Mouse (Mus musculus): Measurements from ENCODE around the gene Ryk. TPM values are rescaled to one million over a fixed set of nuclear protein-coding genes. Genes with fewer than 3 reads are reported as not detected.
"Not testable (repeated sequence)": the region's sequence is repeated elsewhere in the genome, so short reads cannot be mapped to it uniquely, and the experiment has no call there.

Ryk gene
- polyA plus RNA-seq, 1 experiment from 2014 or later = 13.3 TPM

GRCm38 (mm10) chr9:102911526-102911925 is 76.8 kb downstream of the Ryk start:
- no peaks in the 10 kb centered on the region for H3K4me1 ChIP-seq (ENCODE audit: control insufficient read depth, insufficient read depth, low read length)
- H3K4me3 ChIP-seq (ENCODE audit: low read depth, low read length) = no peak overlapping the region
- H3K27me3 ChIP-seq (ENCODE audit: control insufficient read depth, insufficient read depth, low read length) = no peaks in the 10 kb centered on the region
- H3K4me2 ChIP-seq (ENCODE audit: low read depth, low read length) = no peak overlapping the region
- H3K9me3 ChIP-seq (ENCODE audit: control insufficient read depth, low read length) = no peaks in the 10 kb centered on the region
- WGBS = 96% methylated on average over 3 of the region's 3 CpGs
- no peak for ATAC-seq (ENCODE audit: low read depth)
- H3K9ac ChIP-seq (replicated peaks; ENCODE audit: low read depth, low read length) = no peak overlapping the region
- peaks cover 14% of the 10 kb centered on the region for H3K36me3 ChIP-seq (ENCODE audit: control insufficient read depth, insufficient read depth, low read length)
- H3K27ac ChIP-seq (ENCODE audit: low read depth, low read length) = no peak overlapping the region

DNA sequence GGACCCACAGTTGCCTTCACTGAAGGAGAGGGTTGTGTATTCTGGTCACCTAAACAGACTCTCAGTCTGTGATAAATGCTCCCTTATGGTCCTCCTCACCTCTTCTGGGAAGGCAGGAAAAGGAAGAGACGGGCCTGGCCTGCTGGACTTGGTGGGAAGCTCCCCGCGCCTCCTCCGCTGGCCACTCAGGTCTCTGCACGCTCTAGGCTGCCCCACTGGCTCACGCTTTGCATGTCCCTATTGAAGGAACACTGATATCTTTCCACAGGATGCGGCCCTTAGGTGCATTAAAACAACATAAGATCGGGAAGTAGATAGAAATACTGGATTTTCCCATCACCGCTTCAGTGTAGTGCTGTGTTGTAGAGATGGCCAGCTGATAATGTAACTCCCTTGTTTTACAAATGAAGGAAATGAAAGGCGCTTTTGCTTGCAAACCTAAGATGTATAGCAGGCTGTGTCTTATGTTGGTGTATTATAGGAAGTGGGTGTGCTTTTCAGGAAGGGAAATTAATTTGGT is 77.9 kb downstream of the Ryk start:
- no peak for ATAC-seq (ENCODE audit: low read depth)
- 95% methylated on average over 10 of the region's 10 CpGs for WGBS
- Histone ChIP-seq H3K27ac (ENCODE audit: low read depth, low read length) (no peak overlapping the region), H3K9ac (replicated peaks; ENCODE audit: low read depth, low read length) (no peak overlapping the region), H3K4me3 (ENCODE audit: low read depth, low read length) (no peak overlapping the region), H3K4me2 (ENCODE audit: low read depth, low read length) (no peak overlapping the region), H3K27me3 (ENCODE audit: control insufficient read depth, insufficient read depth, low read length) (no peaks in the 10 kb centered on the region), H3K36me3 (ENCODE audit: control insufficient read depth, insufficient read depth, low read length) (peaks cover 10% of the 10 kb centered on the region), H3K4me1 (ENCODE audit: control insufficient read depth, insufficient read depth, low read length) (no peaks in the 10 kb centered on the region), H3K9me3 (ENCODE audit: control insufficient read depth, low read length) (no peaks in the 10 kb centered on the region)

GRCm38 (mm10) chr9:102913597-102913996 is 78.9 kb downstream of the Ryk start:
- not testable (repeated sequence) for H3K36me3 ChIP-seq (ENCODE audit: control insufficient read depth, insufficient read depth, low read length); H3K9ac ChIP-seq (replicated peaks; ENCODE audit: low read depth, low read length); H3K9me3 ChIP-seq (ENCODE audit: control insufficient read depth, low read length); H3K4me3 ChIP-seq (ENCODE audit: low read depth, low read length); ATAC-seq (ENCODE audit: low read depth); H3K4me1 ChIP-seq (ENCODE audit: control insufficient read depth, insufficient read depth, low read length); H3K4me2 ChIP-seq (ENCODE audit: low read depth, low read length); H3K27me3 ChIP-seq (ENCODE audit: control insufficient read depth, insufficient read depth, low read length); H3K27ac ChIP-seq (ENCODE audit: low read depth, low read length)
- WGBS = 97% methylated on average over 3 of the region's 3 CpGs

GRCm38 (mm10) chr9:102914583-102914982 is 79.9 kb downstream of the Ryk start:
- Histone ChIP-seq H3K4me1 (ENCODE audit: control insufficient read depth, insufficient read depth, low read length) (no peaks in the 10 kb centered on the region), H3K27me3 (ENCODE audit: control insufficient read depth, insufficient read depth, low read length) (no peaks in the 10 kb centered on the region), H3K9ac (replicated peaks; ENCODE audit: low read depth, low read length) (no peak overlapping the region), H3K36me3 (ENCODE audit: control insufficient read depth, insufficient read depth, low read length) (peaks cover 4% of the 10 kb centered on the region; the same call in 1 of the 2 replicates), H3K9me3 (ENCODE audit: control insufficient read depth, low read length) (no peaks in the 10 kb centered on the region), H3K4me2 (ENCODE audit: low read depth, low read length) (no peak overlapping the region), H3K4me3 (ENCODE audit: low read depth, low read length) (no peak overlapping the region), H3K27ac (ENCODE audit: low read depth, low read length) (no peak overlapping the region)
- 80% methylated on average over 1 of the region's 1 CpGs for WGBS
- ATAC-seq (ENCODE audit: low read depth) = no peak

DNA sequence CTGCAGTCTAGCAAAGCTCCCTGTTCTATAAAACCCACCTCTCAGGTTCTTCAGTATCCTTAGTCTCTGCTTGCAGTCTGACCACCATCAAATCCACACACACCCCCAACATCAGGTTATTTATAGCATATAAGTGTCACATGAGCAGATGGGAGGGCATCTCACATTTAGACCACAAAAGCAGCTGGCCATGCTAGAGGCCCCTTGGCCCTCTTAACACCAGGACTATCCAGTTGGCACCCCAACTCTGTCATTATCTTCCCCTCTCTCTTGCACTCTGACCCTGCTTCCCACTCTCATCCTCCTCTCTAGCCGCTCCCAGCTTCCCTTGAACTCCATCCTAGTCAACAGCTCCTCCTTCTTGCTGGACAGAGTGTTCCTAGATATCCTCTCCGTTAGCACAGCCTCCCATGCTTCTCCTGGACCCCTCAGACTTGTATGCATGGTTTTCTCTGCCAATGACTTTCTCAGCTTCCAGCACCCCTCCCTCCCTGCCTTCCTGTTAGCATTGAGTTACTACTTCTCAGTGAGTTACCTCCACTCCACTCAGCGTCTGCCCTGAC is 80.7 kb downstream of the Ryk start:
- Histone ChIP-seq H3K36me3 (ENCODE audit: control insufficient read depth, insufficient read depth, low read length) (no peaks in the 10 kb centered on the region; the same call in 1 of the 2 replicates), H3K4me3 (ENCODE audit: low read depth, low read length) (no peak overlapping the region), H3K27ac (ENCODE audit: low read depth, low read length) (no peak overlapping the region), H3K4me2 (ENCODE audit: low read depth, low read length) (no peak overlapping the region), H3K27me3 (ENCODE audit: control insufficient read depth, insufficient read depth, low read length) (no peaks in the 10 kb centered on the region), H3K4me1 (ENCODE audit: control insufficient read depth, insufficient read depth, low read length) (no peaks in the 10 kb centered on the region), H3K9ac (replicated peaks; ENCODE audit: low read depth, low read length) (no peak overlapping the region), H3K9me3 (ENCODE audit: control insufficient read depth, low read length) (no peaks in the 10 kb centered on the region)
- no peak for ATAC-seq (ENCODE audit: low read depth)
- 95% methylated on average over 3 of the region's 3 CpGs for WGBS

DNA sequence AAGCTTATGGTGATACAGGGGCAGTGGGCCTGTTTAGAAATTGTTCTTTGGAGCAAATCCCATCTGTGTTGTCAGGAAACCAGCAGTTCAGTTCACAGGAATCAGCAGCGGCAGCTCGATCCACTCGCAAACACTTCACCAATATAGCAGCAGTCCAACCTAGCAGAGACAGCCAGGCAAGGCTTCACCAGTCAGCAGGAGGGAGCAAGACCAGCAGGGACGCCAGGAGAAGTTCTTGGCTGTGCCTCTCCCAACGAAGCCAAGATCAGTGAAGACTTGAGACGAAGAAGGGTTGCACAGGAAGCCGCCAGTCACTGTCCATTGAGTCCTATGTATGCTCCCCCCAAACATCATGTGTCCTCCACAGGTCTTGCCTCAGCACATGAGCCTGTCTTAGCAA is 81.4 kb downstream of the Ryk start:
- WGBS = 93% methylated on average over 7 of the region's 7 CpGs
- Histone ChIP-seq H3K9ac (replicated peaks; ENCODE audit: low read depth, low read length) (no peak overlapping the region), H3K9me3 (ENCODE audit: control insufficient read depth, low read length) (no peaks in the 10 kb centered on the region), H3K27me3 (ENCODE audit: control insufficient read depth, insufficient read depth, low read length) (no peaks in the 10 kb centered on the region), H3K4me1 (ENCODE audit: control insufficient read depth, insufficient read depth, low read length) (no peaks in the 10 kb centered on the region), H3K27ac (ENCODE audit: low read depth, low read length) (no peak overlapping the region), H3K36me3 (ENCODE audit: control insufficient read depth, insufficient read depth, low read length) (no peaks in the 10 kb centered on the region), H3K4me2 (ENCODE audit: low read depth, low read length) (no peak overlapping the region), H3K4me3 (ENCODE audit: low read depth, low read length) (no peak overlapping the region)
- ATAC-seq (ENCODE audit: low read depth) = no peak

- H3K9ac ChIP-seq (replicated peaks; ENCODE audit: low read depth, low read length) = no peak overlapping the region
- H3K4me2 ChIP-seq (ENCODE audit: low read depth, low read length) = no peak overlapping the region
- 78% methylated on average over 8 of the region's 8 CpGs for WGBS
- H3K27me3 ChIP-seq (ENCODE audit: control insufficient read depth, insufficient read depth, low read length) = no peaks in the 10 kb centered on the region
- H3K4me3 ChIP-seq (ENCODE audit: low read depth, low read length) = no peak overlapping the region
- no peaks in the 10 kb centered on the region for H3K36me3 ChIP-seq (ENCODE audit: control insufficient read depth, insufficient read depth, low read length)
- ATAC-seq (ENCODE audit: low read depth) = no peak
- no peaks in the 10 kb centered on the region for H3K4me1 ChIP-seq (ENCODE audit: control insufficient read depth, insufficient read depth, low read length)
- H3K9me3 ChIP-seq (ENCODE audit: control insufficient read depth, low read length) = no peaks in the 10 kb centered on the region
- no peak overlapping the region for H3K27ac ChIP-seq (ENCODE audit: low read depth, low read length)
Measured at GRCm38 (mm10) chr9:102917532-102918129, 82.9 kb downstream of the Ryk start.

GRCm38 (mm10) chr9:102919486-102919885 is 84.8 kb downstream of the Ryk start:
- no peak overlapping the region for H3K9ac ChIP-seq (replicated peaks; ENCODE audit: low read depth, low read length)
- H3K27ac ChIP-seq (ENCODE audit: low read depth, low read length) = no peak overlapping the region
- no peaks in the 10 kb centered on the region for H3K4me1 ChIP-seq (ENCODE audit: control insufficient read depth, insufficient read depth, low read length)
- H3K36me3 ChIP-seq (ENCODE audit: control insufficient read depth, insufficient read depth, low read length) = no peaks in the 10 kb centered on the region
- H3K9me3 ChIP-seq (ENCODE audit: control insufficient read depth, low read length) = no peaks in the 10 kb centered on the region
- no peak overlapping the region for H3K4me3 ChIP-seq (ENCODE audit: low read depth, low read length)
- no peak overlapping the region for H3K4me2 ChIP-seq (ENCODE audit: low read depth, low read length)
- no peak for ATAC-seq (ENCODE audit: low read depth)
- H3K27me3 ChIP-seq (ENCODE audit: control insufficient read depth, insufficient read depth, low read length) = no peaks in the 10 kb centered on the region
- 80% methylated on average over 5 of the region's 5 CpGs for WGBS

- Histone ChIP-seq H3K4me1 (ENCODE audit: control insufficient read depth, insufficient read depth, low read length) (no peaks in the 10 kb centered on the region), H3K9me3 (ENCODE audit: control insufficient read depth, low read length) (no peaks in the 10 kb centered on the region), H3K36me3 (ENCODE audit: control insufficient read depth, insufficient read depth, low read length) (no peaks in the 10 kb centered on the region), H3K27ac (ENCODE audit: low read depth, low read length) (no peak overlapping the region), H3K4me3 (ENCODE audit: low read depth, low read length) (no peak overlapping the region), H3K27me3 (ENCODE audit: control insufficient read depth, insufficient read depth, low read length) (no peaks in the 10 kb centered on the region), H3K4me2 (ENCODE audit: low read depth, low read length) (no peak overlapping the region), H3K9ac (replicated peaks; ENCODE audit: low read depth, low read length) (no peak overlapping the region)
- 92% methylated on average over 13 of the region's 13 CpGs for WGBS
- ATAC-seq (ENCODE audit: low read depth) = no peak
Measured at GRCm38 (mm10) chr9:102921791-102922190, 87.1 kb downstream of the Ryk start.
